Mouse (Mus musculus) midbrain, embryonic 14.5 days (tissue): ENCODE results near the gene Ptprc. TPM values are rescaled to one million over a fixed set of nuclear protein-coding genes. Genes with fewer than 3 reads are reported as not detected.

Source experiments
- ATAC-seq: fragments of 200-750 bp; cut with Nextera tagmentation; 2 replicates; pipeline ENCODE4 v1.8.0; 2017; ENCODE audit warnings: moderate number of reproducible peaks, moderate library complexity; ENCODE audit not compliant: low FRiP score, low TSS enrichment
- DNase-seq: peaks from one replicate; pipeline ENCODE4 v3.0.0-alpha.2; 2015
- H3K27ac ChIP-seq: fragments of 300-500 bp; sonication (generic); replicated peaks from 2 replicates; pipeline ENCODE4 v1.5.1; 2014; ENCODE audit warnings: mild to moderate bottlenecking, low read depth, low read length, moderate library complexity
- H3K27me3 ChIP-seq: fragments of 300-500 bp; sonication (generic); 2 replicates; pipeline ENCODE4 v1.6.1; 2014; ENCODE audit warnings: low read length, control low read depth, mixed read lengths; ENCODE audit not compliant: control insufficient read depth, insufficient read depth
- H3K36me3 ChIP-seq: fragments of 300-500 bp; sonication (generic); 2 replicates; pipeline ENCODE4 v1.6.1; 2014; ENCODE audit warnings: low read length, control low read depth; ENCODE audit not compliant: control insufficient read depth, insufficient read depth
- H3K4me1 ChIP-seq: fragments of 300-500 bp; sonication (generic); 2 replicates; pipeline ENCODE4 v1.6.1; 2014; ENCODE audit warnings: mild to moderate bottlenecking, antibody characterized with exemption, low read length, control low read depth; ENCODE audit not compliant: control insufficient read depth, insufficient read depth
- H3K4me2 ChIP-seq: fragments of 300-500 bp; sonication (generic); 2 replicates; pipeline ENCODE4 v1.6.1; 2014; ENCODE audit warnings: mild to moderate bottlenecking, low read length, moderate library complexity
- H3K4me3 ChIP-seq: fragments of 300-500 bp; sonication (generic); replicated peaks from 2 replicates; pipeline ENCODE4 v1.5.1; 2014; ENCODE audit warnings: low read depth, low read length
- H3K9ac ChIP-seq: fragments of 300-500 bp; sonication (generic); replicated peaks from 2 replicates; pipeline ENCODE4 v1.6.1; 2014; ENCODE audit warnings: mild to moderate bottlenecking, low read length, moderate library complexity
- H3K9me3 ChIP-seq: fragments of 300-500 bp; sonication (generic); 2 replicates; pipeline ENCODE4 v1.6.1; 2016; ENCODE audit warnings: low read length, control low read depth, mixed read lengths; ENCODE audit not compliant: control insufficient read depth
- WGBS: fragments of 180-500 bp; shearing (Covaris S2); extraction: QIAGEN DNeasy Blood & Tissue Kit; methylation state at CpG from one replicate; pipeline ENCODE4 v1.1.7; 2014; 5-methylcytosine and 5-hydroxymethylcytosine counted together
- polyA plus RNA-seq: library from polyadenylated mRNA; unstranded; fragments of >200 nt; fragmentation: Nextera tagmentation; extraction: Ambion mirVana; gene quantifications from 2 replicates; pipeline ENCODE4 v1.2.1, GENCODE M21; 2014

Ptprc gene
- polyA plus RNA-seq, 1 experiment from 2014 or later: 2.4 TPM

DNA sequence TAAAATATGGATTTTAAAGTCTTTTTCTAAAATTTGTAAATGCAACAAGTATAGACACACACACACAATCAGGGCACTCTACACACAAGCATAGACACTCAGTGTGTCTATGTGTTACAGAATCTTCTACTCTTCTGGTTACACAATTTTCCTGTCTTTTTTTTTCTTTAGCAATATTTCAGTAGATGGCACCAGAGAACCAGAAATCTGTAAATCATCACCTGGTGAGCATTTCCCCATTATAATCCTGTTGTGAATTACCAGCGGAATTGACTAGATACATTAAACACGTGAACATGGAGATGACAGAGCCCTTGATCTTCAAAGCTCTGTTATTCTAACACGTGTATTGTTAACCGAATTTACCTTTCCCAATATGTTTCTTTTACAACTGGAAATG lies 45.4 kb downstream of the Ptprc start:
- H3K4me1 ChIP-seq: no peaks in the 10 kb centered on the region
- no peaks in the 10 kb centered on the region for H3K9me3 ChIP-seq
- no peak overlapping the region for H3K4me3 ChIP-seq
- H3K36me3 ChIP-seq: no peaks in the 10 kb centered on the region
- DNase-seq (peak; percentile 81), ATAC-seq (peak; percentile 40; the same call in 1 of the 2 replicates)
- H3K27ac ChIP-seq: no peak overlapping the region
- WGBS: 37% methylated on average over 4 of the region's 4 CpGs
- H3K27me3 ChIP-seq: no peaks in the 10 kb centered on the region
- H3K9ac ChIP-seq: no peak overlapping the region
- H3K4me2 ChIP-seq: no peak overlapping the region

DNA sequence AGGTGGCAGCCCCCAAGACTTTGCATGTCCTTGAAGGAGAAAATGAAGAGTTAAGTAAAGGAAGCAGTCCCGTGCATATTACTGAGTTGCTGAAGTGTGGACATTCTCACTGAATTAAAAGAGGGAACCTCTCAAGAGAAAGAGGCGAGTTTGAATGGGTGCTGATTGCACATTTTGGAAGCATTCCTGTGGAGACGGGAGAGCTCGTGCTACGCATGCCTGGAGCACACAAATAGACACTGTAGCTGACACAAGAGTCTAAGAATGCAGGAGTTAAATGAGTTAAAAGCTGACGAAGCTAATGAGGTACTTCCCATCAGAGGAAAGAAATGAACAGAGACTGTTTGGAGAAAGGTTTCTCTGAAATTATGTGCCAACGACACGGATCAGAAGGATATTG lies 48.7 kb downstream of the Ptprc start:
- no peak overlapping the region for H3K9ac ChIP-seq
- DNase-seq: no peak
- 66% methylated on average over 8 of the region's 8 CpGs for whole genome bisulfite sequencing

DNA sequence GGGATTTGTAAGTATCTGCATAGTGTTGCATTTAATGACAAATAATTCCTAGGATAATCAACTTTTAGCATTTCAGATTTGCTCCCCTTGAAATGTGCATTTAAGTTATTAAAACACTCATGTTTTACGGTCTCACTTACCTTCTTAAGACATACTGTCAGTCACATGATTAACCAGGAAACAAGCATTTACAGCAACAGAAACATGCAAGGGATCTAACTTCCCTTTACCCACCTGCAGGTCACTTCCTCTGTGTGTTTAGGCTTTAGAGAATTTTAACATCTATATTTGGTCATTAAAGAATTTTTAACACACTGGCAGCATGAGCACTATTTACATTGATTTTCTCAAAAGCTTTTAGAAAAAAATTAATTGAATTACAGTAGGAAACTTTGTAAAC lies 50.2 kb downstream of the Ptprc start:
- WGBS: 90% methylated on average over 1 of the region's 1 CpGs
- Histone ChIP-seq H3K4me1 (no peaks in the 10 kb centered on the region), H3K9ac (no peak overlapping the region), H3K27ac (no peak overlapping the region), H3K4me3 (no peak overlapping the region), H3K4me2 (no peak overlapping the region), H3K36me3 (no peaks in the 10 kb centered on the region), H3K9me3 (no peaks in the 10 kb centered on the region), H3K27me3 (no peaks in the 10 kb centered on the region)
- DNase-seq (no peak), ATAC-seq (no peak)

More for the DNA sequence above, 48.7 kb downstream of the Ptprc start:
- Histone ChIP-seq H3K36me3 (no peaks in the 10 kb centered on the region), H3K27me3 (no peaks in the 10 kb centered on the region), H3K4me3 (no peak overlapping the region), H3K4me2 (no peak overlapping the region), H3K27ac (no peak overlapping the region), H3K4me1 (no peaks in the 10 kb centered on the region), H3K9me3 (no peaks in the 10 kb centered on the region)
- ATAC-seq: no peak

DNA sequence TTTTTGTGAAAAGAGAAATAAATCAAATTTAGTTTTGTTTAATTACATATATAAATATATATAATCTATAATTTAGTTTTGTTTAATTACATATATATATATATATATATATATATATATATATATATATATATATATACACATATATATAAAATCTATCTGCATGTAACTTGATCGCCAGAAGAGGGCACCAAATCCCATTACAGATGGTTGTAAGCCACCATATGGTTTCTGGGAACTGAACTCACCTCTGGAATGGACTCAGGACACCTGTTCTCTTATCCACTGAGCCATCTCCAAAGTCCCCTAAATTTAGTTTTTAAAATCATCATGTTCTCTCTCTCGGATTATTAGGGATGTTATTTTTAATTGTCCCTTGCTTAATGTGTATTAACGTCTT lies 51.6 kb downstream of the Ptprc start:
- Histone ChIP-seq H3K27ac (no peak overlapping the region), H3K36me3 (no peaks in the 10 kb centered on the region), H3K4me2 (no peak overlapping the region), H3K9me3 (no peaks in the 10 kb centered on the region), H3K27me3 (no peaks in the 10 kb centered on the region), H3K4me3 (no peak overlapping the region), H3K4me1 (no peaks in the 10 kb centered on the region), H3K9ac (no peak overlapping the region)
- DNase-seq (peak; percentile 21), ATAC-seq (no peak)
- 48% methylated on average over 3 of the region's 3 CpGs for WGBS

DNA sequence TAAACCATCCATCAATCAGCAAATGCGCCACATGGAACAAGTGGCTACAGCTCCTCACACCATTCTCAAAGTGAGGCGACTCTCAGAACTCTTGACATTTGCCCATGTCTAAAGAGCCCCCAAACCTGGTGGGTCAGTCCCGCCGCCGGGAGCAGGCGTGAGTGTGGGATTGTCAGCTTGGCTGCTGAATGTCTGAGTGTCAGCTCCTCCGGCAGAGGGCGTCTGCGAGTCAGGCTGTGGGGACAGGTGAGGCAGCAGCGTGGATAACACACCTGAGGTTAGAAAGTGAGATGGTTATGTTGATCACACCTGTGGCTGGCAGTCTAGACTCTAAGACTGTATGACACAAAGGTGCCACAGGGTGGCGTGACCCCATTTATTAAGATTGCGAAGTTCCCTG lies 55.6 kb downstream of the Ptprc start:
- DNase-seq (no peak), ATAC-seq (no peak)
- no peaks in the 10 kb centered on the region for H3K9me3 ChIP-seq
- no peaks in the 10 kb centered on the region for H3K4me1 ChIP-seq
- H3K27me3 ChIP-seq: no peaks in the 10 kb centered on the region
- WGBS: 60% methylated on average over 12 of the region's 12 CpGs
- H3K4me3 ChIP-seq: no peak overlapping the region
- H3K9ac ChIP-seq: no peak overlapping the region
- no peak overlapping the region for H3K27ac ChIP-seq
- H3K36me3 ChIP-seq: no peaks in the 10 kb centered on the region
- H3K4me2 ChIP-seq: no peak overlapping the region

DNA sequence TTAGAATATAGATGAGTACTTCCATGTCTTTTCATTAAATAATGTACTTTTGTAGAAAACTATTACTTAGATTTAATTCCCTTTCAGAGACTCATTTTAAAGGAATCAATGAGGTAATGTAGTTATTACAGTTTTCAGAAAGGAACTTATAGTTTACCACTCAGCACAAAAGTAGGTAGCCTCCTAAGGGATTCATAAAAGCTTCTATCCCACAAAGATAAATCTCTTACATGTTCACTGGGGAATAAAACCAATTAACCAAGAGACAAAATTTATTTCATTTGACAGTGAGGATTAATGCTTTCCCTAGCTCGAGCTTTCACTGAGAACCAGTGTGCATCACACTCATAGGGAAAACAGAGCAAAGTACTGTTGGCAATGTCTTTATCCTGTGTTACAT lies 82.3 kb downstream of the Ptprc start:
- ATAC-seq: no peak

DNA sequence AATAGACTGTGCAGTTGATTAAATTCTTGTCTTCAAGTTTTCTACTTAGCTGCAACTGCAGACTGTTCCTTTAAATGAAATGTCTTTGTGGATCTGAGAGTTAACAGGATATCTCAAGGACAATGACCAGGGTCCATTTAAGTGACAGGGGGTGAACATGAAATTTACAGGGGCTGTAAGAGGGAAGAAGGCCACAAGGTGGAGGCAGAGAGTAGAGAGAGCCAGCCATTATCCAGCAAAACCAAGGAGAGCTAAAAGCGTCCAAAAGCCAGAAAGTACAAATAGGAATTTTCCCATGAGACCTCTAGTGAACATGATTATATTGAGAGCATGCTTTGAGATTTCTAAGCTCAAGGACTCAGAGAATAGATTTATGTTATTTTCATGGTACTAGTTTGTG lies 89.7 kb downstream of the Ptprc start:
- WGBS: 3% methylated on average over 1 of the region's 1 CpGs
- Histone ChIP-seq H3K4me3 (no peak overlapping the region), H3K4me1 (no peaks in the 10 kb centered on the region), H3K4me2 (no peak overlapping the region), H3K27me3 (no peaks in the 10 kb centered on the region), H3K27ac (no peak overlapping the region), H3K9me3 (no peaks in the 10 kb centered on the region), H3K36me3 (no peaks in the 10 kb centered on the region), H3K9ac (no peak overlapping the region)
- ATAC-seq: no peak
- DNase-seq: peak; percentile 83

More for the DNA sequence above, 82.3 kb downstream of the Ptprc start:
- peak; percentile 2 for DNase-seq
- Histone ChIP-seq H3K9ac (no peak overlapping the region), H3K36me3 (no peaks in the 10 kb centered on the region), H3K4me2 (no peak overlapping the region), H3K9me3 (no peaks in the 10 kb centered on the region), H3K4me1 (no peaks in the 10 kb centered on the region), H3K27ac (no peak overlapping the region), H3K4me3 (no peak overlapping the region), H3K27me3 (no peaks in the 10 kb centered on the region)
- WGBS: 60% methylated on average over 1 of the region's 1 CpGs

DNA sequence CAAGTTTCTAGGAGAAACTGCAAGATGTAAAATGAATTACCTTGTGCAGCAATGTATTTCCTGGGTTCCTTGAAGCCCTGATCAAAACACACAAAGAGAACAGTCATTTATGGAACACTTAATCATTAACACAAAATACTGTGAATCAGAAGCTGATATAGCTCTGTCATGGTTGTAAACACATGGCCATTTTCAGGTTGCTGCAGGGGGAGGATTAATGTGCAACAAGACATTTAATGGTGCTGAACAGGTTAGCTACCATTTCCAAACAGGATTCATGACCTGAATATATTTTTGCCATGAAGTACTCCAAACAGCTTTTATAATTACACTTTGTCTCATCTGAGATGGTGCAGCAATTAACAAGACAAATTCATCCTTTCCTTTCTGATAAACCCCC lies 91.8 kb downstream of the Ptprc start:
- Histone ChIP-seq H3K27me3 (no peaks in the 10 kb centered on the region), H3K27ac (no peak overlapping the region), H3K9me3 (no peaks in the 10 kb centered on the region), H3K36me3 (no peaks in the 10 kb centered on the region), H3K9ac (no peak overlapping the region), H3K4me3 (no peak overlapping the region), H3K4me2 (no peak overlapping the region), H3K4me1 (no peaks in the 10 kb centered on the region)
- ATAC-seq (no peak), DNase-seq (no peak)

DNA sequence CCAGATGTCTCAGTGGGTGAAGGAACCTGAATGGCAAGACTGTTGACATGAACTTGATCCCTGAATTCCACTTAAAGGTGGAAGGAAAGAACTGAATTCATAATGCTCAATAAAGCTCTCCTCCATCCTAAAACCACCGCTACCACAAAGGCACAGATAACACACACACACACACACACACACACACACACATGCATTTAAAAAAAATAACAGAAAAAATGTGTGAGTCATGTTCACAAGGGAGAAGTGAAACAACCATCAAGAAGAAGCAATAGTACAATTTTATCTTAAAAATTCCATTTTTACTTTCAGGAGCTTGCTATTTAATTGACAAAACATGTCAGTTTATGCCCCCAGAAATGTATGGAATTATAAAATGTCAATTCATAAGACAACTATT lies 95.2 kb downstream of the Ptprc start:
- Histone ChIP-seq H3K9ac (no peak overlapping the region), H3K4me3 (no peak overlapping the region), H3K36me3 (no peaks in the 10 kb centered on the region), H3K27me3 (no peaks in the 10 kb centered on the region), H3K27ac (no peak overlapping the region), H3K4me1 (no peaks in the 10 kb centered on the region), H3K4me2 (no peak overlapping the region), H3K9me3 (no peaks in the 10 kb centered on the region)
- no peak for ATAC-seq
- 94% methylated on average over 1 of the region's 1 CpGs for WGBS
- no peak for DNase-seq
